Mouse (Mus musculus): ENCODE results near the gene Vps39. TPM values are rescaled to one million over a fixed set of nuclear protein-coding genes. Genes with fewer than 3 reads are reported as not detected.

Vps39 gene
- 26.2 and 59.5 TPM in 2 replicates for total RNA-seq (2014; fragmentation: Nextera tagmentation)
- total RNA-seq (2017), result 29.8 and 39.0 TPM in 2 replicates

- ATAC-seq (replicated peaks; ENCODE audit: low FRiP score, low TSS enrichment, poor library complexity, severe bottlenecking), result peak; percentile 97
Measured at GRCm38 (mm10) chr2:120352682-120353646, at the start of gene Vps39. Gene Vps39 (minus strand): TSS chr2:120353137.

GRCm38 (mm10) chr2:120397951-120398350 is 45.0 kb upstream of the Vps39 start:
- ATAC-seq (replicated peaks; ENCODE audit: low FRiP score, low TSS enrichment, poor library complexity, severe bottlenecking), result no peak

GRCm38 (mm10) chr2:120392406-120392805 is 39.5 kb upstream of the Vps39 start:
- no peak for ATAC-seq (replicated peaks; ENCODE audit: low FRiP score, low TSS enrichment, poor library complexity, severe bottlenecking)

GRCm38 (mm10) chr2:120390934-120391333 is 38.0 kb upstream of the Vps39 start:
- no peak for ATAC-seq (replicated peaks; ENCODE audit: low FRiP score, low TSS enrichment, poor library complexity, severe bottlenecking)

GRCm38 (mm10) chr2:120389376-120389775 is 36.4 kb upstream of the Vps39 start:
- no peak for ATAC-seq (replicated peaks; ENCODE audit: low FRiP score, low TSS enrichment, poor library complexity, severe bottlenecking)

GRCm38 (mm10) chr2:120387291-120387690 is 34.4 kb upstream of the Vps39 start:
- no peak for ATAC-seq (replicated peaks; ENCODE audit: low FRiP score, low TSS enrichment, poor library complexity, severe bottlenecking)

GRCm38 (mm10) chr2:120386264-120386663 is 33.3 kb upstream of the Vps39 start:
- ATAC-seq (replicated peaks; ENCODE audit: low FRiP score, low TSS enrichment, poor library complexity, severe bottlenecking), result no peak

- ATAC-seq (replicated peaks; ENCODE audit: low FRiP score, low TSS enrichment, poor library complexity, severe bottlenecking), result no peak
Measured at GRCm38 (mm10) chr2:120373858-120374257, 20.9 kb upstream of the Vps39 start.

GRCm38 (mm10) chr2:120367416-120368207 is 14.7 kb upstream of the Vps39 start:
- ATAC-seq (replicated peaks; ENCODE audit: low FRiP score, low TSS enrichment, poor library complexity, severe bottlenecking), result no peak

GRCm38 (mm10) chr2:120366501-120366900 is 13.6 kb upstream of the Vps39 start:
- no peak for ATAC-seq (replicated peaks; ENCODE audit: low FRiP score, low TSS enrichment, poor library complexity, severe bottlenecking)

- ATAC-seq (replicated peaks; ENCODE audit: low FRiP score, low TSS enrichment, poor library complexity, severe bottlenecking), result no peak
Measured at GRCm38 (mm10) chr2:120360425-120360824, 7.5 kb upstream of the Vps39 start.

GRCm38 (mm10) chr2:120351321-120351720 is 1.6 kb downstream of the Vps39 start:
- ATAC-seq (replicated peaks; ENCODE audit: low FRiP score, low TSS enrichment, poor library complexity, severe bottlenecking), result no peak

- no peak for ATAC-seq (replicated peaks; ENCODE audit: low FRiP score, low TSS enrichment, poor library complexity, severe bottlenecking)
Measured at GRCm38 (mm10) chr2:120348120-120348519, 4.8 kb downstream of the Vps39 start.

GRCm38 (mm10) chr2:120341741-120342140 is 11.2 kb downstream of the Vps39 start:
- ATAC-seq (replicated peaks; ENCODE audit: low FRiP score, low TSS enrichment, poor library complexity, severe bottlenecking), result no peak

GRCm38 (mm10) chr2:120337886-120338285 is 15.1 kb downstream of the Vps39 start:
- ATAC-seq (replicated peaks; ENCODE audit: low FRiP score, low TSS enrichment, poor library complexity, severe bottlenecking), result no peak

- ATAC-seq (replicated peaks; ENCODE audit: low FRiP score, low TSS enrichment, poor library complexity, severe bottlenecking), result no peak
Measured at GRCm38 (mm10) chr2:120331575-120331974, 21.4 kb downstream of the Vps39 start.

GRCm38 (mm10) chr2:120315077-120315476 is 37.9 kb downstream of the Vps39 start:
- ATAC-seq (replicated peaks; ENCODE audit: low FRiP score, low TSS enrichment, poor library complexity, severe bottlenecking), result no peak

- ATAC-seq (replicated peaks; ENCODE audit: low FRiP score, low TSS enrichment, poor library complexity, severe bottlenecking), result no peak
Measured at GRCm38 (mm10) chr2:120314487-120314886, 38.5 kb downstream of the Vps39 start.

- ATAC-seq (replicated peaks; ENCODE audit: low FRiP score, low TSS enrichment, poor library complexity, severe bottlenecking), result no peak
Measured at GRCm38 (mm10) chr2:120313976-120314375, 39.0 kb downstream of the Vps39 start, which contains the start of gene Pla2g4f. Gene Pla2g4f (minus strand): TSS chr2:120314165.

- no peak for ATAC-seq (replicated peaks; ENCODE audit: low FRiP score, low TSS enrichment, poor library complexity, severe bottlenecking)
Measured at GRCm38 (mm10) chr2:120312276-120312825, 40.6 kb downstream of the Vps39 start.
